Mouse (Mus musculus): ENCODE results near the gene Nbea. TPM values are rescaled to one million over a fixed set of nuclear protein-coding genes. Genes with fewer than 3 reads are reported as not detected.

The Nbea gene
- polyA plus RNA-seq, 1 experiment from 2014 or later = 20.5 TPM

DNA sequence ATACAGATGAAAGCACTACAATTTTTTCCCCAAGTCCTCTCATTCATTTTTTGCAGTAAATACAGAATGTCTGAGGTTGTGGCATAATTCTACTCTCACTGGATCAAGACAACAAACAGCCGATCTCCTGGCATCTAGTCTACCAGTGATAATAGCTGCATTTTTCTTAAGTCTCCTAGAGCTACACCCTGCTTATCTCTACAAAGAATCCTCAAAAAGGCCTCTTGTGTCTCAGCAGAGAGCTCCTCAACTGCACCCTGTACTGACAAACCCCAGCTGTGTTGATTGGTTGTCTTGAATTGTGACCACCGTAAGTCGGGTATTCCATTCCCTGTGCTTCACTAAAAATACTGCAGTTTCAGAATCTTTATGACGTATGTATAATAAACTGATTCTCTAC is 118.3 kb downstream of the Nbea start:
- Histone ChIP-seq H3K9me3 (ENCODE audit: control insufficient read depth, low read length) (no peaks in the 10 kb centered on the region), H3K4me1 (replicated peaks; ENCODE audit: control insufficient read depth, insufficient read depth, low read length) (no peaks in the 10 kb centered on the region), H3K9ac (ENCODE audit: low read length) (no peak overlapping the region), H3K36me3 (ENCODE audit: control insufficient read depth, insufficient read depth, low read length) (no peaks in the 10 kb centered on the region), H3K27me3 (ENCODE audit: control insufficient read depth, insufficient read depth, low read length) (no peaks in the 10 kb centered on the region), H3K4me2 (ENCODE audit: low read depth, low read length, severe bottlenecking) (no peak overlapping the region), H3K4me3 (ENCODE audit: low read depth, low read length) (no peak overlapping the region), H3K27ac (ENCODE audit: low read depth, low read length) (no peak overlapping the region)
- WGBS = 92% methylated on average over 4 of the region's 4 CpGs
- ATAC-seq (replicated peaks; ENCODE audit: low FRiP score) (no peak), DNase-seq (ENCODE audit: low spot score) (no peak)

DNA sequence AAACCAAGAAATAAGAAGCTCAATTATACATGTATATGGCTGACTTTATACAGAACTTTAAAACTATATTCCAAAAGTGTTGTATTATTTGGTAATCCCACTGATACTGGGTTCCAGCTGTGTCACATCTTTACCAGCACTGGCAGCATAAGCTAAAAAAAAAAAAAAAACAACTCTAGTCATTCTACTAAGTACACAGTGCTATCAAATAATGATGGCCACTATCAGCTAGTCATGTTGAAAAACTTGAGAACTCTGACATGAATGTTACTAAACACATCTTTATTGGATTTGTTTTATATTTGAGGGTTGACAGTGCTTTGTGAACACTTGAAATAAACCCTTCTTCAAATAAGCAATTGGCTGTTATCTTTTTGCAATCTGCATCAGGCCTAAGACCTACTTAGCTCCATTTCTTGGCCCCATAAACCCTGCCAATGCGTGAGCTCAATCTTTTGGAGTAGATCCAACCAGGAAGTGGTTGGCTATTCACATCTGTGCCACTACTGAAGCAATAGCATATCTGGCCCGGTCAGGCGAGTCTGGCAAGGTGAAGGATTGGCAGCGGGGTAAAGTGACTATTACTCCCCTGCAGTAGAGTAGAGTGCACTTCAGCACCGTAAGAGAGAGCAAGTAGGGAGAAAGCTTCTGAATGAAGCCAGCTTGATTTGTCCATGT is 137.7 kb downstream of the Nbea start:
- Histone ChIP-seq H3K4me2 (ENCODE audit: low read depth, low read length, severe bottlenecking) (no peak overlapping the region), H3K4me1 (replicated peaks; ENCODE audit: control insufficient read depth, insufficient read depth, low read length) (no peaks in the 10 kb centered on the region), H3K9me3 (ENCODE audit: control insufficient read depth, low read length) (no peaks in the 10 kb centered on the region), H3K9ac (ENCODE audit: low read length) (no peak overlapping the region), H3K27me3 (ENCODE audit: control insufficient read depth, insufficient read depth, low read length) (no peaks in the 10 kb centered on the region), H3K36me3 (ENCODE audit: control insufficient read depth, insufficient read depth, low read length) (no peaks in the 10 kb centered on the region), H3K4me3 (ENCODE audit: low read depth, low read length) (no peak overlapping the region), H3K27ac (ENCODE audit: low read depth, low read length) (no peak overlapping the region)
- DNase-seq (ENCODE audit: low spot score) (no peak), ATAC-seq (replicated peaks; ENCODE audit: low FRiP score) (no peak)
- WGBS = 96% methylated on average over 5 of the region's 5 CpGs

DNA sequence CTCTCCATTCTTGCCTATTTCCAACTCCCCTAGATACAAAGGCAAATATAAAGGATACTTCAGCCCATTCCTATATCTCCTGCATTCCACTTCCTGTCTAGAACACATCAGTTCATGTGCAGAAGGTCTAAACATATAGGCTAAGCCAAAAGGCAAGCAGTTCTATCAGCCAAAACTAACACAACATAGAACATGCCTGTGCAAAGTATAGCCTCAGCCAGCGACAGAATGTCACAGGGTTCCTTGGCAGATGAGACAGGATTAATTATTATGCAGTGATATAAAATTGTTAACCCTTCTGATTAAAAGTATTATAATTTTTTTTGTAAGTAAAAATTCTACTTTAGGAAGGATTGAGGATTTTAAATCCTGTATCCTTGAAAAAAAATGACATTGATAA is 140.4 kb downstream of the Nbea start:
- 83% methylated on average over 1 of the region's 1 CpGs for WGBS
- Histone ChIP-seq H3K4me2 (ENCODE audit: low read depth, low read length, severe bottlenecking) (no peak overlapping the region), H3K27ac (ENCODE audit: low read depth, low read length) (no peak overlapping the region), H3K4me1 (replicated peaks; ENCODE audit: control insufficient read depth, insufficient read depth, low read length) (no peaks in the 10 kb centered on the region), H3K36me3 (ENCODE audit: control insufficient read depth, insufficient read depth, low read length) (no peaks in the 10 kb centered on the region), H3K27me3 (ENCODE audit: control insufficient read depth, insufficient read depth, low read length) (no peaks in the 10 kb centered on the region), H3K9ac (ENCODE audit: low read length) (no peak overlapping the region), H3K9me3 (ENCODE audit: control insufficient read depth, low read length) (no peaks in the 10 kb centered on the region), H3K4me3 (ENCODE audit: low read depth, low read length) (no peak overlapping the region)
- ATAC-seq (replicated peaks; ENCODE audit: low FRiP score) = no peak
- DNase-seq (ENCODE audit: low spot score) = no peak

DNA sequence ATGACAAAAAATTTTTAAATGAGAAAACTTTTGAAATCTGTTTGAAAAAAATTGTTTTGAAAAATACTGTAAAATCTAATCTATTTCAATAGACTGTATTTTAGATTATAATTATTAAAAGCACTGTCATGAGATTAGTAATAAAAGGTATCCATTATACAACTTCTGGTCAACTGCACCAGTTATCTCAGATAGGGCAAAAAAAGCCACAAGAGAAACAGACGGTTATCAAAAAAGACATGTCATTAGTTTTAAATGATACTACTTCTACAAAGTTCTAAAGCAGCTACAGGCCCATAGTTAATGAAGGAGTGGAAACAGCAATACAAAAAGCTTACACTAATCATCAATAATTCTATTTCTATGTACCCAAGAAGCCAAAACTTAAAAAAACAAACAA is 144.0 kb downstream of the Nbea start:
- no peaks in the 10 kb centered on the region for H3K27me3 ChIP-seq (ENCODE audit: control insufficient read depth, insufficient read depth, low read length)
- H3K4me1 ChIP-seq (replicated peaks; ENCODE audit: control insufficient read depth, insufficient read depth, low read length) = no peaks in the 10 kb centered on the region
- H3K4me2 ChIP-seq (ENCODE audit: low read depth, low read length, severe bottlenecking) = no peak overlapping the region
- H3K27ac ChIP-seq (ENCODE audit: low read depth, low read length) = no peak overlapping the region
- no peaks in the 10 kb centered on the region for H3K9me3 ChIP-seq (ENCODE audit: control insufficient read depth, low read length)
- 88% methylated on average over 1 of the region's 1 CpGs for WGBS
- no peak overlapping the region for H3K9ac ChIP-seq (ENCODE audit: low read length)
- H3K36me3 ChIP-seq (ENCODE audit: control insufficient read depth, insufficient read depth, low read length) = no peaks in the 10 kb centered on the region
- no peak overlapping the region for H3K4me3 ChIP-seq (ENCODE audit: low read depth, low read length)
- no peak for ATAC-seq (replicated peaks; ENCODE audit: low FRiP score)
- no peak for DNase-seq (ENCODE audit: low spot score)

DNA sequence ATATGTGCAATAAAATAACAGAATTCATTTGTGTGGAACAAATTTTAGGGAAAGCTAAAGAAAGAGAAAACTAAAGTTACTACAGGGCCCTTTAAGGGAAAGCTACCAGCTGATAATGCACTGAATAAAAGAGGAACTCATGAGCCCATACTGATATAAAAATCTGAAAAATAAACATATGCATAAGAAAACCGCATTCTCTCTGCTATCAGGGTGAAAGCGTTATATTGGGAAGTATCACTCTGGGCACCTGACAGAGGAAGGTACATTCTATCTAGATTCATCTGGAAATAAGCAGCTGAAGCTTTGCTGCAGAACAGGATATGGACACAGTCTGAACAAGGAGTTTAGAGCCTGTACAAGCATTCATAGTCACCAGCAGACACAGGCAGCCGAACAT is 148.9 kb downstream of the Nbea start:
- 93% methylated on average over 3 of the region's 3 CpGs for WGBS
- Histone ChIP-seq H3K27ac (ENCODE audit: low read depth, low read length) (no peak overlapping the region), H3K36me3 (ENCODE audit: control insufficient read depth, insufficient read depth, low read length) (no peaks in the 10 kb centered on the region), H3K4me3 (ENCODE audit: low read depth, low read length) (no peak overlapping the region), H3K4me2 (ENCODE audit: low read depth, low read length, severe bottlenecking) (no peak overlapping the region), H3K9me3 (ENCODE audit: control insufficient read depth, low read length) (no peaks in the 10 kb centered on the region), H3K27me3 (ENCODE audit: control insufficient read depth, insufficient read depth, low read length) (no peaks in the 10 kb centered on the region), H3K4me1 (replicated peaks; ENCODE audit: control insufficient read depth, insufficient read depth, low read length) (no peaks in the 10 kb centered on the region), H3K9ac (ENCODE audit: low read length) (no peak overlapping the region)
- no peak for ATAC-seq (replicated peaks; ENCODE audit: low FRiP score)
- DNase-seq (ENCODE audit: low spot score) = no peak

DNA sequence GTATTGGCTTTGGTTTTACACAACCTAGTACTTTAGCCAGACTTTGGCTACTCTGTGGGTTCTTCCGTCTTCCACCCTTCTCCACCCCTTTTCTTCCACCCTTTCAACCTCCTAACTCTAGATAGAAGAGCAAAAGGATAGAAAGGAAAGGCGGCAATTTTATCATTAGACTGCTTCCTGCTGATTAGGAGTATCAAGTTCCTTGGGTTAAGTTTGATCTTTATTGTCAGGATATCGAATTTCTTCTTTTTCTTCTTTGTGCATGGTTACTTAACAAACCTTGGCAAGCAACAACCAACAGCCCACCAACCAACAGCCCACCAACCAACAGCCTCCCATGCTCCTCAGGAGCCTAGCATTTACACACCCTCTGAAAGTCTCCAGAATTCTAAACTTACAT is 165.0 kb downstream of the Nbea start:
- Histone ChIP-seq H3K27ac (ENCODE audit: low read depth, low read length) (no peak overlapping the region), H3K9ac (ENCODE audit: low read length) (no peak overlapping the region), H3K4me1 (replicated peaks; ENCODE audit: control insufficient read depth, insufficient read depth, low read length) (no peaks in the 10 kb centered on the region), H3K4me2 (ENCODE audit: low read depth, low read length, severe bottlenecking) (no peak overlapping the region), H3K9me3 (ENCODE audit: control insufficient read depth, low read length) (no peaks in the 10 kb centered on the region), H3K27me3 (ENCODE audit: control insufficient read depth, insufficient read depth, low read length) (no peaks in the 10 kb centered on the region), H3K36me3 (ENCODE audit: control insufficient read depth, insufficient read depth, low read length) (no peaks in the 10 kb centered on the region; the same call in 1 of the 2 replicates), H3K4me3 (ENCODE audit: low read depth, low read length) (no peak overlapping the region)
- ATAC-seq (replicated peaks; ENCODE audit: low FRiP score) (no peak), DNase-seq (ENCODE audit: low spot score) (no peak)
- WGBS = 82% methylated on average over 3 of the region's 3 CpGs

DNA sequence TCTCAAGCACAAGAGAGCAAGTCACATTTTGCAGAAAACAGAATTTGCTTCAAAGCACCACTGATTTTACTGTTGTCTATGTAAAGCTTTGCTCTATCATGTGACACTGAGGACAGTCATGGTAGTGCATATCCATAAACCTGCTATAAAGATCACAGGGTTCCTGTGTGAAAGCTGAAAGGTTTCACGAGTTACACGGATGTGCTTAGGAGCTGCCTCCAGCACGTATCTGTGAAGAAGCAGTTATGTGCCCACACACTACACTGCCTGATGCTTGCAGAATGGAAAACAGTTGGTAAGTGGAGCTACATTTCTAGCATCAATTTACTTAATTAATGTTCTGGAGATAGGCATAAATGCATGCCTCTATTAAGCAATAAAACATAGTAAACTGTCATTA is 172.4 kb downstream of the Nbea start:
- no peaks in the 10 kb centered on the region for H3K4me1 ChIP-seq (replicated peaks; ENCODE audit: control insufficient read depth, insufficient read depth, low read length)
- H3K27me3 ChIP-seq (ENCODE audit: control insufficient read depth, insufficient read depth, low read length) = no peaks in the 10 kb centered on the region
- no peak for ATAC-seq (replicated peaks; ENCODE audit: low FRiP score)
- no peak overlapping the region for H3K27ac ChIP-seq (ENCODE audit: low read depth, low read length)
- no peaks in the 10 kb centered on the region for H3K9me3 ChIP-seq (ENCODE audit: control insufficient read depth, low read length)
- H3K4me2 ChIP-seq (ENCODE audit: low read depth, low read length, severe bottlenecking) = no peak overlapping the region
- DNase-seq (ENCODE audit: low spot score) = no peak
- H3K9ac ChIP-seq (ENCODE audit: low read length) = no peak overlapping the region
- no peaks in the 10 kb centered on the region for H3K36me3 ChIP-seq (ENCODE audit: control insufficient read depth, insufficient read depth, low read length)
- WGBS = 88% methylated on average over 3 of the region's 3 CpGs
- no peak overlapping the region for H3K4me3 ChIP-seq (ENCODE audit: low read depth, low read length)

DNA sequence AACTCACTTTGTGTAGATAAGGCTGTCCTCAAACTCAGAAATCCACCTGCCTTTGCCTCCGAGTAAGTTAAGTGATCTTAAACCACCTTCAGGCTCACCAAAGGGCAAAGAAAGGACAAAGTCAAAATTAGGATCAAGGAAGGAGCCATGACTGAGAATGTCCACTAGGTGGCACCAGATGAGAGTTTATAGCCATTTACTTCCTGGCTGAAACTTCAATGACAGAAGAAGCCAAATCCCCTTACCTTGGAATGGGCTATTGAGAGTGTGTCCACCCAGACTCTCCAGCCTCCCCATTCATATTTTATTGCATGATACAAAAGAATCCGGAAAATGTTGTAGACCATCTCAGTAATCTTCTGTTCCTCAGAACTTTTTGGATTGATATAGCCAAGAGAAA is 175.5 kb downstream of the Nbea start:
- H3K9ac ChIP-seq (ENCODE audit: low read length) = no peak overlapping the region
- H3K36me3 ChIP-seq (ENCODE audit: control insufficient read depth, insufficient read depth, low read length) = peaks cover 3% of the 10 kb centered on the region; the same call in 1 of the 2 replicates
- no peaks in the 10 kb centered on the region for H3K4me1 ChIP-seq (replicated peaks; ENCODE audit: control insufficient read depth, insufficient read depth, low read length)
- H3K4me3 ChIP-seq (ENCODE audit: low read depth, low read length) = no peak overlapping the region
- 35% methylated on average over 2 of the region's 2 CpGs for WGBS
- H3K27ac ChIP-seq (ENCODE audit: low read depth, low read length) = no peak overlapping the region
- 0 out of 2 replicates have a peak, but pooled peaks have one; percentile 18 for ATAC-seq (replicated peaks; ENCODE audit: low FRiP score)
- H3K27me3 ChIP-seq (ENCODE audit: control insufficient read depth, insufficient read depth, low read length) = no peaks in the 10 kb centered on the region
- no peak overlapping the region for H3K4me2 ChIP-seq (ENCODE audit: low read depth, low read length, severe bottlenecking)
- H3K9me3 ChIP-seq (ENCODE audit: control insufficient read depth, low read length) = no peaks in the 10 kb centered on the region
- DNase-seq (ENCODE audit: low spot score) = peak; percentile 55

DNA sequence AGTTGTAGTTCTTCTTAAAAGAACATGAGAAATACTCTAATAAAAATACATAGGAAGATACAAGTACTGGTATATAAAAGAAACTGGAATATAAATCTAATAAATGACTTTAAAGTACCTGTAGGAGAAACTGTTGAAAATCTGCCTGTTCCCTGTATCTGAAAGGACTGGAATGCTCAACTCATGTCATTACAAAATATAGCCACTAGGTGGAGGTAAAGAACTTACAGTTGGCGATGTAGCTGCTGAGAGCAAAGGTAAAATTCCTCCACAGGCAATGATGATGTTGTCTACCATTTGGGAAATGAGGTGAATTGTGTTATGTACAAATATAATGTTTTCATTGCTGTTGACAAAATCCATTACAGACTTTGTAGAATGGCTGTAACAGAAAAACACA is 183.2 kb downstream of the Nbea start:
- H3K9me3 ChIP-seq (ENCODE audit: control insufficient read depth, low read length) = no peaks in the 10 kb centered on the region
- no peak overlapping the region for H3K4me3 ChIP-seq (ENCODE audit: low read depth, low read length)
- 4% methylated on average over 1 of the region's 1 CpGs for WGBS
- ATAC-seq (replicated peaks; ENCODE audit: low FRiP score) (no peak), DNase-seq (ENCODE audit: low spot score) (no peak)
- H3K4me2 ChIP-seq (ENCODE audit: low read depth, low read length, severe bottlenecking) = no peak overlapping the region
- H3K9ac ChIP-seq (ENCODE audit: low read length) = no peak overlapping the region
- no peaks in the 10 kb centered on the region for H3K4me1 ChIP-seq (replicated peaks; ENCODE audit: control insufficient read depth, insufficient read depth, low read length)
- no peak overlapping the region for H3K27ac ChIP-seq (ENCODE audit: low read depth, low read length)
- no peaks in the 10 kb centered on the region for H3K27me3 ChIP-seq (ENCODE audit: control insufficient read depth, insufficient read depth, low read length)
- H3K36me3 ChIP-seq (ENCODE audit: control insufficient read depth, insufficient read depth, low read length) = peaks cover 3% of the 10 kb centered on the region; the same call in 1 of the 2 replicates

Data from forebrain, embryonic 11.5 days (tissue).